Mouse (Mus musculus) spleen, postnatal 4 days (tissue): ENCODE measurements around the gene Pum2.
"Not testable (repeated sequence)": the region's sequence is repeated elsewhere in the genome, so short reads cannot be mapped to it uniquely, and the experiment has no call there.

Experiments
- DNase-seq, 2 experiments: peaks; one replicate each; pipeline ENCODE4 v3.0.0; 2022; ENCODE audit warnings: low spot score in 2 of 2

Pum2 gene

GRCm38 (mm10) chr12:8669421-8669820, 4.5 kb upstream of the Pum2 start:
- no peak for DNase-seq

GRCm38 (mm10) chr12:8669846-8670245, 4.1 kb upstream of the Pum2 start:
- no peak for DNase-seq

GRCm38 (mm10) chr12:8673121-8673973, 587 bp upstream of the Pum2 start:
- DNase-seq: no peak

- DNase-seq: peak; percentile 62 to 83
Observed at GRCm38 (mm10) chr12:8674377-8674864, 487 bp downstream of the Pum2 start.

GRCm38 (mm10) chr12:8674891-8675341, 982 bp downstream of the Pum2 start:
- no peak for DNase-seq

GRCm38 (mm10) chr12:8675361-8675760, 1.4 kb downstream of the Pum2 start:
- DNase-seq: no peak

- no peak for DNase-seq
Observed at GRCm38 (mm10) chr12:8676341-8676740, 2.4 kb downstream of the Pum2 start.

GRCm38 (mm10) chr12:8677926-8678325, 4.0 kb downstream of the Pum2 start:
- DNase-seq: no peak

- no peak for DNase-seq
Observed at GRCm38 (mm10) chr12:8684200-8684599, 10.3 kb downstream of the Pum2 start.

- DNase-seq: no peak
Observed at GRCm38 (mm10) chr12:8685036-8685435, 11.1 kb downstream of the Pum2 start.

- not testable (repeated sequence) for DNase-seq
Observed at GRCm38 (mm10) chr12:8689882-8690281, 15.9 kb downstream of the Pum2 start.

- DNase-seq: peak; percentile 26 to 64
Observed at GRCm38 (mm10) chr12:8698895-8699294, 25.0 kb downstream of the Pum2 start.

GRCm38 (mm10) chr12:8703988-8704387, 30.1 kb downstream of the Pum2 start:
- DNase-seq: no peak

- DNase-seq: no peak
Observed at GRCm38 (mm10) chr12:8708876-8709275, 34.9 kb downstream of the Pum2 start.

- DNase-seq: no peak
Observed at GRCm38 (mm10) chr12:8712665-8713064, 38.7 kb downstream of the Pum2 start.

GRCm38 (mm10) chr12:8716093-8716492, 42.2 kb downstream of the Pum2 start:
- no peak for DNase-seq

- no peak for DNase-seq
Observed at GRCm38 (mm10) chr12:8726890-8727289, 53.0 kb downstream of the Pum2 start.

GRCm38 (mm10) chr12:8728739-8729138, 54.8 kb downstream of the Pum2 start:
- no peak for DNase-seq

GRCm38 (mm10) chr12:8753654-8754053, 79.7 kb downstream of the Pum2 start:
- no peak for DNase-seq

GRCm38 (mm10) chr12:8754116-8754515, 80.2 kb downstream of the Pum2 start:
- peak in 1 of 2 experiments; percentile 50 for DNase-seq

- no peak for DNase-seq
Observed at GRCm38 (mm10) chr12:8758029-8758428, 84.1 kb downstream of the Pum2 start.

- no peak for DNase-seq
Observed at GRCm38 (mm10) chr12:8759115-8759514, 85.2 kb downstream of the Pum2 start.

- peak in 1 of 2 experiments; percentile 53 for DNase-seq
Observed at GRCm38 (mm10) chr12:8759779-8760178, 85.8 kb downstream of the Pum2 start.
